Mouse (Mus musculus): Measurements from ENCODE around the gene Retreg3. TPM values are rescaled to one million over a fixed set of nuclear protein-coding genes. Genes with fewer than 3 reads are reported as not detected.

Gene Retreg3
- polyA plus RNA-seq, 1 experiment from 2014 or later: 17.0 TPM

DNA sequence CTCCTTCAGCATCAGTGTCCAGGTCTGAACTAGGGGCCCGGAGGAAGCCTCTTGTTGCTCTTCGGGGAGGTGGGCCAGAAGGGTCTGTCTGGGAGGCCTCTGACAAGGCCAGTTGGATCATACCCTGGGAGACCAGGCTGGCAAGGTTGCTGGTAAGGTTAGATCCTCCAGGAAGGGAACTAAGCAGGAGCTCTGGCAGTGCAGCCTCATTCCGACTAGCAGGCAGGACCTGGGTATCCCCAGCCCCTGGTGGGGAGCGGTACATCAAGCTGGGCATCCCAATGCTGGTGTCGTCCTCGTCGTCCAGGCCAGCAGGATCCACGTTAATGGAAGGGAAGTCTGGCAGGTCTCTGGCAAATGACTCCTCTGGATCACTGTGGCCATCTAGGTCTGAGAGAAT, 21.5 kb downstream of the Retreg3 start:
- H3K27ac ChIP-seq: no peak overlapping the region
- H3K9me3 ChIP-seq: no peaks in the 10 kb centered on the region
- WGBS: 84% methylated on average over 8 of the region's 8 CpGs
- H3K4me1 ChIP-seq (replicated peaks): peaks cover 11% of the 10 kb centered on the region
- H3K9ac ChIP-seq: no peak overlapping the region
- H3K36me3 ChIP-seq: peaks cover 31% of the 10 kb centered on the region
- H3K27me3 ChIP-seq (replicated peaks): no peaks in the 10 kb centered on the region
- no peak overlapping the region for H3K4me3 ChIP-seq (replicated peaks)
- ATAC-seq: no peak
- H3K4me2 ChIP-seq (replicated peaks): no peak overlapping the region

DNA sequence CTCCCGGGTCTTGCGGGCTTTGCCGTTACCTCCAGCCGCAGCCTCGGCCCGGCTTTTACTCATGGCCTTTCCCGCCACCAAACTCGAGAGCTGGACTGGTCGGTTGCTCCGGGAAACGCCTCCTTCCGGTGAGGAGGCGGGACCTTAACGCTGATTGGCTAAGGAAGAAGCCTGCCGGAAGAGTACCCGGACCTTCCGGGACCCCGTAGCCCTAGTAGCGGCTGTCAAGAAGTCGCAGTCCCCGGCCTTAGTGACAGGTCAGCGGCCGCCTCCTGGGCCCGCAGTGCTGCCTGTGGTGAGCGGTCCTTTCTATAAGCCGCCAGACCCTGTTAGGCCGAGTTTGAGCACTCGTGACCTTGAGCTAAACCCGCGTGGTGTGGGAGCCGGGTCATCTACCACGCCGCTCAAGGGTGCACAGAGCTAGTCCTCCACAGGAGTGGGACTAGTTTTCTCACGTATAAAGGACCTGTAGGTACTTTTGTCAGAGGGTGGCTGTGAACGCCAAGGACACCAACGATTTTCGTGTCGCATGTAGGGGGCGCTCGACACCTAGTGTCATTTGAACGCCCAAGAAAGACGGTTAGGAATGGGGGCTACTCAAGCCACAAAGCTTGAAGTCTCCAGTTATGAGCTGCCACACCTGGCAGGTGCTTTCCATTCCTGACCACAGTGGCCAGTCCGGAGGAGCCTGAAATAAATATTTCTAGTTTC, 24.2 kb downstream of the Retreg3 start, which contains the start of gene Psmc3ip:
Gene Psmc3ip (minus strand): TSS at position 123 of the 711 bp plus-strand sequence.
- Histone ChIP-seq H3K4me1 (replicated peaks) (peaks cover 11% of the 10 kb centered on the region), H3K27ac (peak within 1 kb of the TSS; percentile 95), H3K27me3 (replicated peaks) (no peaks in the 10 kb centered on the region), H3K36me3 (peaks cover 39% of the 10 kb centered on the region), H3K4me3 (replicated peaks) (peak within 1 kb of the TSS; percentile 81), H3K9ac (peak within 1 kb of the TSS; percentile 78), H3K9me3 (no peaks in the 10 kb centered on the region), H3K4me2 (replicated peaks) (peak within 1 kb of the TSS; percentile 95)
- WGBS: under 1% methylated on average over 43 of the region's 43 CpGs
- ATAC-seq: peak; percentile 98

DNA sequence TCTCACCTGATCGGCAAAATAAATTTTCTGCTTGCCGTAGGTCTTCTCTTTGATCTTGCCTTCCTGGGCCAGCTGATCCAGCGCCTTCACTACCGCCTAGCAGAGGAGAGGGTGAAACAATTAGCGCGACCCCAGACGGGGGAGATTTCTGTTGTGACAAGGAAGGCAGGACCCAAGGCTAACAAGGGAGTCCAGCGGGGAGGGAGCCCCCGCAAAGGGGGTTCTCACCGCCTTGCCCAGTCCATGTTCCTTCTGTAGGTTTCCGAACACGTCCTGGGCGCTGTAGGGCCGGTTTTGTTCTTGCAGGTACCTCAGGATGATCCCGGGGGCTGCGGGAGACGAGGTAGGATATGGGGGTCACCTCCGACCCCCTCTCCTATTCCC, 24.8 kb downstream of the Retreg3 start:
- Histone ChIP-seq H3K36me3 (peaks cover 45% of the 10 kb centered on the region), H3K4me1 (replicated peaks) (peaks cover 11% of the 10 kb centered on the region), H3K27ac (peak overlapping the region; percentile 95; the same call in 1 of the 2 replicates), H3K27me3 (replicated peaks) (no peaks in the 10 kb centered on the region), H3K4me2 (replicated peaks) (peak overlapping the region; percentile 95), H3K9ac (peak overlapping the region; percentile 78), H3K4me3 (replicated peaks) (peak overlapping the region; percentile 81), H3K9me3 (no peaks in the 10 kb centered on the region)
- peak; percentile 48 for ATAC-seq
- WGBS: under 1% methylated on average over 18 of the region's 18 CpGs

DNA sequence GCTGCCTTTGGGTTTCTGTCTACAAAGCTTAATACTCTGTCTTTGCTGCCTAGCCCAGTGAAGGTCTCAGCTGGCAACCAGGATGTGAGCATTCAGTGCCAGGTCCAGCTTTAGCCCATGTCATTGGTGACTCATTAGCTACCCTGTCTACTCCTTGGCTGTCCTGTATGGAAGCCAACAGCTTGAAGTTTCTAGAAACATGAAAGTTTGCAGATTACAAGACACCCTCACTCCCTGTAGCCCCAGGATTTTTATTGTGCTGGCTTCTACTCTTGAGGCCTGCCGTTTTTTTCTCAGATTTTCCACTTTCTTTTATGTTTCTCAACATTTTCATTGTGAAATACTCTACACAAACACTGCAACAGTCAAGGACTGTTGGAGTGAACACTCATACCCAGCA, 29.8 kb downstream of the Retreg3 start:
- no peaks in the 10 kb centered on the region for H3K9me3 ChIP-seq
- ATAC-seq: no peak
- 85% methylated on average over 1 of the region's 1 CpGs for WGBS
- H3K9ac ChIP-seq: no peak overlapping the region
- H3K36me3 ChIP-seq: peaks cover 34% of the 10 kb centered on the region
- H3K4me2 ChIP-seq (replicated peaks): no peak overlapping the region
- H3K27me3 ChIP-seq (replicated peaks): no peaks in the 10 kb centered on the region
- H3K4me3 ChIP-seq (replicated peaks): no peak overlapping the region
- peaks cover 31% of the 10 kb centered on the region for H3K4me1 ChIP-seq (replicated peaks)
- H3K27ac ChIP-seq: no peak overlapping the region

DNA sequence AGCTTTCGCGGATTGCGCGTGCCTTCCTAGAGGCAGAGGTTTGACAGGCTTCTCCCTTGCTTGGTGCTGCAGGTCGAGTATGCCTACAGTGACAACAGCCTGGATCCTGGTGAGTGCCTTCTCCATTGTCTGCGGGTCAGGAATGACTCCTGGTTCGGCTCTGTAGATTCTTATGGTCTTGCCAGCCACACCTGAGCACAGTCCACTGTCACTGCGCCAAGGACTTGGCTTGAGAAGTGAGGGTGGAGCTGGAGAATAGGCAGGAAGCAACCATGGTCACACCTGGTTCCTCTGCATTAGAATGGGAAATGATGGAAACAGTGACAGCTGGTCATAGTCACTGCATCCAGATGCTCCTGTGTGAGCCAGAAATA, 32.0 kb downstream of the Retreg3 start:
- H3K36me3 ChIP-seq: peaks cover 31% of the 10 kb centered on the region
- peak overlapping the region; percentile 82 for H3K4me2 ChIP-seq (replicated peaks)
- no peaks in the 10 kb centered on the region for H3K9me3 ChIP-seq
- no peaks in the 10 kb centered on the region for H3K27me3 ChIP-seq (replicated peaks)
- peak overlapping the region; percentile 89 for H3K27ac ChIP-seq
- peaks cover 38% of the 10 kb centered on the region for H3K4me1 ChIP-seq (replicated peaks)
- H3K9ac ChIP-seq: peak overlapping the region; percentile 70
- peak overlapping the region; percentile 65 for H3K4me3 ChIP-seq (replicated peaks)
- peak; percentile 25 for ATAC-seq
- 8% methylated on average over 8 of the region's 8 CpGs for WGBS

DNA sequence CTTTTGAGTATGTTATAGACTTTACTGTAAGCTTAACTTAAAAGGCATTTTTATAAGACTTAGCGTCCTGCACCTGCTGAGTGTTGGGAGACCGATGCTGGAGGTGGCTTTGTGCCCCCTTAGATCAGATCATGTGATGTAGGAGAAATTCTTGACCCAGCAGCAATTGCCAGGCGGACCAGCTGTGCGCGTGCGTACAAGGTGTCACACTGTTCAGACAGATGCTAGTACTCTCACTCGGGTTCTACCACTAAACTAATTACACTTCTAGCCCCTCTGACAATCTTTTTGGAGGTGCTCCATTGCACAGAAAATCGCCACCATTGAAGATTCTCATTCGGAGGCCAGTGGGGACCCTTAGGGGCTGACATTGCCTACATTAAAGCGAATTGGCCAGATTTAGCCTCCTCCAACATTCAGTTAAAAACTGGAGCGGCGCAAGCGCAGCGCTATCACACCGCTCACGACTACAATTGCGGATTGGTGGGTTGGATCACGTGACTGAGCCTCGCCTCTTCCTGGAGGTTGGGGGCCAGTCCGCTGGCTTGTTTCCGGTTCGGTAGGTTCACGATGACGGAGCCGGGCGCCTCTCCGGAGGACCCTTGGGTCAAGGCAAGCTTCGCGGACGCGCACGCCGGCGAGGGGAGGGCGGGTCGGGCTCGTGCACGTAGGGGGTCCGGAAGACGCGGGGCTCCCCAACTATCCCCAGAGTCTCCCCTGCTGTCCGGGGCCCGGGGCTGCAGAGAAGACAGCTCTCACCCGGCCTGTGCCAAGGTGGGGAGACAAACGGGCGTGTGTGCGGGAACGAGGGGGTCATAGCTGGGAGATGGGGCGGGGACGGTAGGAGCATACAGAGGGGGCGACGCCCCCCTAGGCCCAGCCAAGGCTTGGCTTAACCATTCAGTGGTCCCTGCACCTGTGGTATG, 32.7 kb downstream of the Retreg3 start, which contains the start of gene Mlx:
Gene Mlx (plus strand): TSS at position 522 of the 926 bp plus-strand sequence.
- Histone ChIP-seq H3K4me1 (replicated peaks) (peaks cover 38% of the 10 kb centered on the region), H3K4me2 (replicated peaks) (peak within 1 kb of the TSS; percentile 82), H3K27me3 (replicated peaks) (no peaks in the 10 kb centered on the region), H3K36me3 (peaks cover 28% of the 10 kb centered on the region), H3K9me3 (no peaks in the 10 kb centered on the region), H3K9ac (peak within 1 kb of the TSS; percentile 70), H3K27ac (peak within 1 kb of the TSS; percentile 89), H3K4me3 (replicated peaks) (peak within 1 kb of the TSS; percentile 65)
- ATAC-seq: peak; percentile 88
- 2% methylated on average over 52 of the region's 52 CpGs for WGBS

DNA sequence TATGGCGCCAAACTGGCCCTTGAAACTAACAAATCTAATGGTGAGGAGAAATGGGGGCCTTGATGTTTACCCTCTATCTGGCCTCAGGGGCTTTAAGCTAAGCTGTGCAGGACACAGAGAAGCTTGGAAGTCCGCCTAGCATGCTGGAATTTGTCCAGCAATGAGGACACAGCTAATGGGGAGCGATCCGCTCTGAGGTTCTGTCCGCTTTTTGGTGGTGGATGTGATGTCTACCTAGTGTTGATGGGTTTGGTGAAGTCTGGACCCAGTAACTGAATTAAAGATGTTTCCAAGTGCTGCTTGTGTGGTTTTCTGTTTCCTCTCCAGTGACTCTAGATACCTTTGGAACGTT, 33.4 kb downstream of the Retreg3 start:
- Histone ChIP-seq H3K36me3 (peaks cover 21% of the 10 kb centered on the region), H3K4me1 (replicated peaks) (peaks cover 38% of the 10 kb centered on the region), H3K27ac (peak overlapping the region; percentile 89), H3K4me2 (replicated peaks) (peak overlapping the region; percentile 82), H3K4me3 (replicated peaks) (peak overlapping the region; percentile 65; the same call in 1 of the 2 replicates), H3K27me3 (replicated peaks) (no peaks in the 10 kb centered on the region), H3K9ac (peak overlapping the region; percentile 70), H3K9me3 (no peaks in the 10 kb centered on the region)
- no peak for ATAC-seq
- WGBS: 79% methylated on average over 6 of the region's 6 CpGs

DNA sequence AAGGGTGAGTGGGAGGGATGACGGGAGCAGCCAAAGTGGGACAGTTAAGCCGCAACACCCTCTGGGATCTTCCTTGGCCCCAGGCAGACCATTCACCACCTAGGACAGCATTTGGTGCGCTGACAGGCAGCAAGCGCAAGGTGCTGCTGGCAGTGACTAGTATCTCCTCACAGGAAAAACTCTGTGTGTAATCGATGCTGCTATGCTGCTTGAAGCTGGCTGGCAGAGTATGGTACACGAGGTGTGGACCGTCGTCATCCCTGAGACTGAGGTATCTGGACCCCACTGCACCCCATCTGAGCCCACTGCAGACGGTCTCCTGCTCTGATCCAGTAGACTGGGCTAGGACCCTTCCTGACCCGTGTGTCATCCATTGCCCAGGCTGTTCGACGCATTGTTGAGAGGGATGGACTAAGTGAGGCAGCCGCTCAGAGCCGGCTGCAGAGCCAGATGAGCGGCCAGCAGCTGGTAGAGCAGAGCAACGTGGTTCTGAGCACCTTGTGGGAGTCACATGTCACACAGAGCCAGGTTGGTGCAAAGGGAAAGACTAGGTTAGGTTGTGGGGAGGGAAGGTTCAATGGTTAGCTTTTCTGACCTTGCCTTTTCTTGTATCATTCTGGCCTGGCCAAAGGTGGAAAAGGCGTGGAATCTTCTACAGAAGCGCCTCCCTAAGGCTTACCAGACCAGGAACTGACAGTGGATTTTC, 33.9 kb downstream of the Retreg3 start:
- peaks cover 1% of the 10 kb centered on the region for H3K27me3 ChIP-seq (replicated peaks)

DNA sequence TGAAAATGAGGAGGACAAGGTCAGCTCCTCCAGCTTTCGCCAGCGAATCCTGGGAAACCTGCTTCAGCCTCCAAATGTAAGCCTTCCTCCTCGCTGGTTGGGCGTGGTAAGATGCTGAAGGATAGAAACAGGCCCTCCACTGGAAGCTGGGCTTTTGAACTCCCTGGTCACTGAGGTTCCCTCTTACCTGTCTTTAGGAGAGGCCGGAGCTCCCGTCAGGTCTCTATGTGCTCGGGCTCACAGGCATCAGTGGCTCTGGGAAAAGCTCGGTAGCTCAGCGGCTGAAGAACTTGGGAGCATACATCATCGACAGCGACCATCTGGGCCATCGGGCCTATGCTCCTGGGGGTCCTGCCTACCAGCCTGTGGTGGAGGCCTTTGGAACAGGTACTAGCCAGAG, 34.9 kb downstream of the Retreg3 start:
- H3K4me1 ChIP-seq (replicated peaks): peaks cover 38% of the 10 kb centered on the region
- peaks cover 11% of the 10 kb centered on the region for H3K27me3 ChIP-seq (replicated peaks)
- H3K9me3 ChIP-seq: no peaks in the 10 kb centered on the region
- no peak overlapping the region for H3K4me3 ChIP-seq (replicated peaks)
- peaks cover 7% of the 10 kb centered on the region for H3K36me3 ChIP-seq
- WGBS: 92% methylated on average over 12 of the region's 12 CpGs
- no peak overlapping the region for H3K27ac ChIP-seq
- no peak overlapping the region for H3K9ac ChIP-seq
- ATAC-seq: no peak
- H3K4me2 ChIP-seq (replicated peaks): no peak overlapping the region

More for the DNA sequence above, 33.9 kb downstream of the Retreg3 start:
- H3K9me3 ChIP-seq: no peaks in the 10 kb centered on the region
- WGBS: 92% methylated on average over 18 of the region's 18 CpGs
- no peak for ATAC-seq
- peaks cover 16% of the 10 kb centered on the region for H3K36me3 ChIP-seq
- H3K4me3 ChIP-seq (replicated peaks): no peak overlapping the region
- H3K9ac ChIP-seq: peak overlapping the region; percentile 70; the same call in 1 of the 2 replicates
- H3K4me2 ChIP-seq (replicated peaks): no peak overlapping the region; the same call in 1 of the 2 replicates
- H3K27ac ChIP-seq: no peak overlapping the region; the same call in 1 of the 2 replicates
- H3K4me1 ChIP-seq (replicated peaks): peaks cover 38% of the 10 kb centered on the region

DNA sequence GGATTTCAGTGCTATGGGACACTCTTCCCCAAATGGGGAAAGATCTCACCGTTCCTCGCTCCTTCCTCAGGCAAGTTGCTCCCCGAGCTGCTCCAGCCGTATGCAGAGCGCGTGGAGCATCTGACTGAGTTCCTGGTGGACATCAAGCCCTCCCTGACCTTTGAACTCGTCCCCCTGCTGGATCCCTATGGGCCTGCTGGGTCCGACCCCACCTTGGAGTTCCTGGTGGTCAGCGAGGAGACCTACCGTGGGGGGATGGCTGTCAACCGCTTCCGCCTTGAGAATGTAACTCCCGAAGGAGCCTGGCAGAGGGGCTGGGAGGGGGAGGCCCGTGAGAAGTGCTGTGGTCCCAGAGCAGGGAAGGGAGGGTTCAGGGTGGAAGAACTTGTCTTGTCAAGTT, 35.4 kb downstream of the Retreg3 start:
- peaks cover 38% of the 10 kb centered on the region for H3K4me1 ChIP-seq (replicated peaks)
- peaks cover 2% of the 10 kb centered on the region; the same call in 1 of the 2 replicates for H3K36me3 ChIP-seq
- H3K4me2 ChIP-seq (replicated peaks): no peak overlapping the region
- H3K27me3 ChIP-seq (replicated peaks): peaks cover 17% of the 10 kb centered on the region
- H3K27ac ChIP-seq: no peak overlapping the region
- H3K9me3 ChIP-seq: no peaks in the 10 kb centered on the region
- H3K9ac ChIP-seq: no peak overlapping the region
- H3K4me3 ChIP-seq (replicated peaks): no peak overlapping the region
- ATAC-seq: no peak
- WGBS: 83% methylated on average over 14 of the region's 14 CpGs

DNA sequence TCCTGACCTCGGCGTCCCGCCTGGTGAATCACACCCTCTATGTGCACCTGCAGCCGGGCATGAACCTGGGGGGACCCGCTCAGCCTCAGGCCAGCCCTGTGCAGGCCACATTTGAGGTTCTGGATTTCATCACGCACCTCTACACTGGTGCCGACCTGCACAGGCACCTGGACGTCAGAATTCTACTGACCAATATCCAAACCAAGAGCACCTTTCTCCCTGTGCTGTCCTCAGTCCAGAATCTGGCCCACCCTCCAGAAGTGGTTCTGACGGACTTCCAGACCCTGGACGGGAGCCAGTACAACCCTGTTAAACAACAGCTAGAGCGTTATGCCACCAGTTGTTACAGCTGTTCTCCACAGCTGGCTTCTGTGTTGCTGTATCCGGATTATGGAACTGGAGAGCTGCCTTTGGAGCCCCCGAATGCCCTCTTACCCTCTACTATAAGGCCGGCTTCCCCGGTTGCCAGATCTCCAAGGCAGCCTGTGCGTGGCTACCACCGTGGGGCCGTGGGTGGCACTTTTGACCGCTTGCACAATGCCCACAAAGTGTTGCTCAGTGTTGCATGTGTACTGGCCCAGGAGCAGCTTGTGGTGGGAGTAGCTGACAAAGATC, 36.5 kb downstream of the Retreg3 start:
- WGBS: 31% methylated on average over 19 of the region's 19 CpGs
- no peaks in the 10 kb centered on the region for H3K9me3 ChIP-seq
- peak overlapping the region; percentile 97 for H3K4me2 ChIP-seq (replicated peaks)
- no peak for ATAC-seq
- H3K27me3 ChIP-seq (replicated peaks): peaks cover 27% of the 10 kb centered on the region
- peak overlapping the region; percentile 83 for H3K4me3 ChIP-seq (replicated peaks)
- peak overlapping the region; percentile 93 for H3K27ac ChIP-seq
- H3K36me3 ChIP-seq: no peaks in the 10 kb centered on the region
- peaks cover 38% of the 10 kb centered on the region for H3K4me1 ChIP-seq (replicated peaks)
- H3K9ac ChIP-seq: peak overlapping the region; percentile 89
